Mouse (Mus musculus): Measurements from ENCODE around the gene Fbln1.
A peak's percentile ranks its signal among the peaks of the same experiment; 100 is the strongest.
"Not testable (repeated sequence)": the region's sequence is repeated elsewhere in the genome, so short reads cannot be mapped to it uniquely, and the experiment has no call there.

The Fbln1 gene

GRCm38 (mm10) chr15:85298167-85298781 is 92.5 kb downstream of the Fbln1 start:
- DNase-seq: no peak

DNA sequence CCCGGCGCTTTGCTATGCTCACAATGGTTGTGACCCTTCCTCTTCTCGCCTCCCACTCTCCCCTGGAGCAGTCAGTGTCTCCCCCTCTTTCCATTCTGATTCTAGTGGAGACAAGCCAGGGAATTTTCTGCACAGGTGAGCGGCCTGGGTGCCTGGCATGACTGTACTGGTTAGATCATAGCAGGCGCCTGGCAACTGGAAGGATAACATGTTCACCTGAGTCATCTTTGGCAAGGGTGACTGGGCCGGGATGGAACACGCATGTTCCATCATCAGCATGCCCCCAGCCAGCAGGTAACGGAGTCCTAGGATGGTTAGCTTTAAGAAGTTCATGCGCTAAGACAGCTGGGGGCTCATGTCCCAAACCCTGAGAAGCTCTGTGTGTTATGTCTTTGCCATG is 93.2 kb downstream of the Fbln1 start:
- DNase-seq: no peak

- no peak for DNase-seq
Measured at GRCm38 (mm10) chr15:85303241-85303640, 97.5 kb downstream of the Fbln1 start.

DNA sequence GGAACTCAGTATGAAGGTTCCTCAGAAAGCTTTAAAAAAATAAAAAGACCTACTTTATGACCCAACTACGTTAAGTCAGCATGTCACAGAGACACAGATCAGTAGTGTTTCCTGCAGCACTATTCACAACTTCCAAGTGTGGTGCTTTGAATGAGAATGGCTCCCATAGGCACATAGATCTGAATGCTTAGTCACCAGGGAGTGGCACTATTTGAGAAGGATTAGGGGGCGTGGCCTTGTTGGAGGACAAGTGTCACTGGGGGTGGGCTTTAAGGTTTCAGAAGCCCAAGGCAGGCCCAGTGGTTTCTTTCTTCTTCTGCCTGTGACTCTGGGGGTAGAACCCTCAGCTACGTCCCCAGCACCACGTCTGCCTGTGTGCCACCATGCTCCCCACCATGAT is 98.2 kb downstream of the Fbln1 start:
- no peak for DNase-seq

- DNase-seq: no peak
Measured at GRCm38 (mm10) chr15:85307061-85307660, 101.4 kb downstream of the Fbln1 start.

GRCm38 (mm10) chr15:85311058-85311657 is 105.4 kb downstream of the Fbln1 start:
- DNase-seq: no peak

DNA sequence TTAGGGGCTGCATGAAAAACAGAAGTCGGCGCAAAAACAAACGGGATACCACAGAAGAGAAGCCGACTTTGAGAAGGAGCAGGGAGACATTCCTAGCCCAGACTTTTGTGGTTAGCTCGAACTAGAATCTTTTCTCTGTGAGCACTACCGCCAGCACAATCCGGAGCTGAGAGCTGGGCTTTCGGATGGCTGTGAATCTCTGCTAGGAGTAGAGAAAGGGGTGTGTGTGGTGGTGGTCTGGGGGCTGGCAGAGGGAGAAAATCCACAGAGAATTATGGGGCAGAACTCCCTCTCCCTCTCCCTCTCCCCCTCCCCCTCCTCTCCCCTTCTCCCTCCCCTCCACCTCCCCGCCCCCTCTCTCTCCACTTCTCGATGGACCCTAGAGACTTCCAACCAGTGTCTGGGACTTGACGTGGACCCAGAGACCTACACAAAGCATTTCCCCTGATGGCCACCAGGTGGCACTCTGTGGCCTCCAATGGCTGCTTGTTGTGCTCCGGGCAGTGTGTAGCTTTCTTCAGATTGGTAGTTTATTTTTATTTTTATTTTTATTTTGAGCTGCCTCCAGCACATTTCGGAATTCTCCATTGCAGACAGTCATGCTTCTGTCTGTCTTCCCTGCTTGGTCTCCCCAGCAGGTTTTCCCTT is 109.8 kb downstream of the Fbln1 start:
- DNase-seq: peak; percentile 66

DNA sequence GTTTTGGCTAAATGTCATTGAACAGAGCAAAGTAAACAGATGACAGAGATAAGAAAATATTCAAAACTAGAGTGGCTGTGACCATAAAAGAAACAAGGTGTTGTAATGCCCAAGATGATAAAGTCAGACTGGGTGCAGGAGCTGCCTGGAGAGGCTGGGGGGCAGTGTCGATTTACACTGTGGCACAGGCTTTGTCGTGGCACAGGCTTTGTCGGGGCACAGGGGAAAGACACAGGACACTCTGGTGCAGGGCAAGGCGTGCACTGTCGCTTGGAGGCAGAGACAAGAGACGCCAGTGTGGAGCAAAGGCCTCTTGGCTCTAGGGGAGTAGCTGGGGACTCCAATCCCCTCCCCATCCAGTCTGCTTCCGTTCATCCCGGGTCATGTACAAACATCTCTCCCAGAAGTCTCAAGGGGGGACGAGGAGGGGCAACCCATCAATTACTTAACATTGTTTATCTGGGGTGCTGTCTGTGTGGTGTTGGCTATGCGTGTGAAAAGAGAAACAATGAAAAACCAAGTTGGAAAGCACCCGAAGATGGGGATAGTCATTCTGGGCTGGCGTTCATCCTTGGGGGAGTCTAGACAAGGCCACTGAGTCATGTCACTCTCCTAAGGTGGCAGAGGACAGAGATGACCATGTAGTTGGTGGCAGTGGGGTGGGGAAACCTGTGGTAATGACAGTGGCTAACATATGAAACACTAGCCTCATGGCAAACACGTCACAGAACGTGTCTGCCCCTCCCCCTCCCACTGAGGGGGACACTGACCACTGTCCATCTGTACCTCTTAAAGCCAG is 110.8 kb downstream of the Fbln1 start:
- no peak for DNase-seq

- no peak for DNase-seq
Measured at GRCm38 (mm10) chr15:85319924-85320668, 114.3 kb downstream of the Fbln1 start.

DNA sequence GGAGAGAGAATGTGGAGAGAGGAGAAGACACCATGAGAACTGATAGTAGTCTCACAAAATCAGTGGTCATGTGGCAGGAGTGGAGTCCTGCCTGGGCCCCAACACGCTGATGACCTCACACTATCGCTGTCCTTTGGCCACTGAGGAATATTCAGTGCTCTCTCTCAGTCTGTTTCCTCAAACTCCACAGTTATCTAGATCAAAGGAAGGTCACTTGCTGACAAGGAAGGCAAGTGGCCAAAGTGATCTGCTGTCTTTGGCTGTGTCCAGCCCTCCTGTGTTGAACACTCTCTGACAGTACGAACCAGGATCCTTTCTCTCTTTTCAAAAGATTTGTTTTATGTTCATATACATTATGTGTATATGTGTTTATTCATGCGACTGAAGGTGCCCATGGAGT is 117.5 kb downstream of the Fbln1 start:
- no peak for DNase-seq

DNA sequence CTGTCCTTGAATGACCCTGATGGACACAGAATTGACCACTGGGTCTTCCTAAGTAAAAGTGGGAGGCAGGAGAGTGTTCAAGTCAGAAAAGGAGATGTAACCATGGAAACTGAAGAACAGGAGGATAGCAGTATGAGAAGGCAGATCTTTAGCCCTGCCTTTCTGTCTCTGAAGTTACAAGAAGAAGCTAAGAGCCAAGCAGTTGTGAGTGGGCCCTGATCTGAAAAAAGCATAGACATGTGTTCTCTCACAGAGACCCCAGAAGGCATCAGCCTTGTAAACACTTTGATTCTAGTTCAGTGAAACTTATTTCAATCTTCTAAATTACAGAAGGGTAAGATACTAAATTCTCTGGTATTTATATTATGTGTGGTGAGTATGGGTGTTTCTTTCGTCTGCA is 118.7 kb downstream of the Fbln1 start:
- no peak for DNase-seq

GRCm38 (mm10) chr15:85327808-85328207 is 122.1 kb downstream of the Fbln1 start:
- no peak for DNase-seq

DNA sequence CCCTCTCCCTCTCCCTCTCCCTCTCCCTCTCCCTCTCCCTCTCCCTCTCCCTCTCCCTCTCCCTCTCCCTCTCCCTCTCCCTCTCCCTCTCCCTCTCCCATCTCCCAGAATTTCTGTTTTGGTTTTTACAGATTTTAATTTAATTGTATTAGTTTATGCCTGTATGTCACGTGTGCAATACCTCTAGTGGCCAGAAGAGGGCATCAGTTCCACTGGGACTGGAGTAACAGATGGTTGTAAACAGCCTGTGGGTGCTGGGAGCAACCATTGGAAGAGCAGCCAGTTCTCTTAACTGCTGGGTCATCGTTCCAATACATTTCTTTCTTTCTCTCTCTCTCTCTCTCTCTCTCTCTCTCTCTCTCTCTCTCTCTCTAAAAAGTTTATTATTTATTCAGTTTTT is 122.7 kb downstream of the Fbln1 start:
- DNase-seq: not testable (repeated sequence)

DNA sequence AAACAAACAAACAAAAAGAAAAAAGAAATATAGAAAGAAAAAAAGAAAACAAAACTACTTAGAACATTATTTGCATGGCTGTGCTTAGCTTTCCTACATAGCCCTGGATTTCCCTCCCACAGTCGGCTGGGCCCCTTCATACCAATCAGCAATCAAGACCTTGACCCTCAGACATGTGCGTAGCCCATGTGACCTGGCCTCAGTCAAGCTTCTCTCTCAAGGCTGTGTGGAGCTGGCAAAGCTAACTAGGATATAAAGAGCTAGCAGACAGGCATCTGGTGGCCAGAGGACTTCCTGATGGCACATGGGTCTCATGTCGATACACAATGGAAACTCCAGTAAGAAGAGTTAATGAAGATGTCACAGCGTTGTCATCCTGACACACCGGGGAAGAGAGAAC is 123.3 kb downstream of the Fbln1 start:
- DNase-seq: no peak

- DNase-seq: no peak
Measured at GRCm38 (mm10) chr15:85330024-85330423, 124.3 kb downstream of the Fbln1 start.

GRCm38 (mm10) chr15:85333511-85333910 is 127.8 kb downstream of the Fbln1 start:
- DNase-seq: not testable (repeated sequence)

DNA sequence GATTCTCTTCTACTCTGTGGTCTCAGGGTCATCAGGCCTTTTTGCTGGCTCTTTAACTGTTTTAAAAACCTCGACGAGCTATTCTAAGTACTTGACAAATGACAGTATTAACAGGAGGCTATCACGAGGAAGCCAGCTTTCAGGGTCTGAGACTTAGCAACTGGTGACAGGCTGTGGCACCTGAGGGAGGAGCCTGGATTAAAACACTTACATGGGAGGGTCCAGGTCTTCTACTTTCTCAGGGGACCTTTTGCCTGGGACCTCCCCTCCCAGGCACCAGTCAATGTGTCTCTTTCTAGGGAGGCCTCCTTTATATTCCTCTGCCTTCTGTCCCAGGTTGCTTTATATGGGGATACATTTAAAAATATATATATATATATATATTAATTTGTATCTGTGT is 128.5 kb downstream of the Fbln1 start:
- no peak for DNase-seq

- peak; percentile 57 for DNase-seq
Measured at GRCm38 (mm10) chr15:85335671-85336300, 130.0 kb downstream of the Fbln1 start, which contains the start of gene Atxn10. Gene Atxn10, plus strand, starts transcription at chr15:85336245.

Data from cerebellum, adult 9-11 months (tissue).